Mouse (Mus musculus) ES-E14 (cell line): ENCODE results near the gene Atp6v1e2. TPM values are rescaled to one million over a fixed set of nuclear protein-coding genes. Genes with fewer than 3 reads are reported as not detected.

Experiments
- DNase-seq: peaks from one replicate; pipeline ENCODE4 v3.0.0-alpha.2; 2013; ENCODE audit warnings: low read depth, low spot score
- H3K27ac ChIP-seq: 2 replicates; pipeline ENCODE4 v1.5.1; 2012; ENCODE audit warnings: low read depth, mild to moderate bottlenecking, low read length, moderate library complexity, mixed read lengths; ENCODE audit not compliant: poor library complexity, insufficient read depth, severe bottlenecking
- H3K36me3 ChIP-seq: 2 replicates; pipeline ENCODE4 v1.6.1; 2012; ENCODE audit warnings: mild to moderate bottlenecking, low read length, moderate library complexity, mixed read lengths; ENCODE audit not compliant: control insufficient read depth, poor library complexity, insufficient read depth, severe bottlenecking
- H3K4me1 ChIP-seq, 2 experiments: fragments of 150-350 bp in 1 of 2; sonication (generic) in 1 of 2; 2 replicates each; pipeline ENCODE4 v1.6.1; 2012; ENCODE audit warnings: low read length in 2 of 2, mild to moderate bottlenecking in 1 of 2, mixed read lengths in 1 of 2; ENCODE audit not compliant: control insufficient read depth in 2 of 2, insufficient read depth in 2 of 2, poor library complexity in 1 of 2
- H3K4me3 ChIP-seq, 2 experiments: fragments of 150-350 bp in 1 of 2; sonication (generic) in 1 of 2; 2 replicates each; pipeline ENCODE4 v1.5.1; 2012; ENCODE audit warnings: low read length in 2 of 2, low read depth in 1 of 2, mild to moderate bottlenecking in 1 of 2, mixed read lengths in 1 of 2; ENCODE audit not compliant: insufficient read depth in 1 of 2, poor library complexity in 1 of 2, severe bottlenecking in 1 of 2
- H3K9ac ChIP-seq: 2 replicates; pipeline ENCODE4 v1.6.1; 2012; ENCODE audit warnings: low read depth, mild to moderate bottlenecking, low read length, mixed read lengths; ENCODE audit not compliant: poor library complexity, insufficient read depth, severe bottlenecking
- H3K9me3 ChIP-seq: fragments of 150-350 bp; sonication (generic); 2 replicates; pipeline ENCODE4 v1.6.1; 2012; ENCODE audit warnings: low read depth, mild to moderate bottlenecking, low read length; ENCODE audit not compliant: control insufficient read depth, insufficient read depth
- CHD2 ChIP-seq: IDR thresholded peaks from 2 replicates; pipeline ENCODE4 v1.6.1; 2014; ENCODE audit warnings: mild to moderate bottlenecking, low read depth, low read length, inconsistent platforms
- HCFC1 ChIP-seq: IDR thresholded peaks from 2 replicates; pipeline ENCODE4 v1.6.1; 2012; ENCODE audit warnings: low read length, inconsistent platforms, borderline replicate concordance; ENCODE audit not compliant: insufficient read depth
- MAFK ChIP-seq: IDR thresholded peaks from 2 replicates; pipeline ENCODE4 v1.6.1; 2014; ENCODE audit warnings: mild to moderate bottlenecking, low read depth, low read length, inconsistent platforms; ENCODE audit not compliant: insufficient read depth
- ZC3H11A ChIP-seq: IDR thresholded peaks from 2 replicates; pipeline ENCODE4 v1.6.1; 2012; ENCODE audit warnings: low read depth, mild to moderate bottlenecking, inconsistent platforms, low read length, borderline replicate concordance
- ZNF384 ChIP-seq: IDR thresholded peaks from 2 replicates; pipeline ENCODE4 v1.6.1; 2012; ENCODE audit warnings: low read depth, low read length, inconsistent platforms
- in situ Hi-C, 2 experiments: fragments of 600-800 bp; cut with MboI; formaldehyde crosslinking; loops; one replicate each; pipeline ENCODE4 v1.15.1; 2025; ENCODE audit warnings: low sequenced_read_pairs in 2 of 2, inconsistent platforms in 1 of 2; ENCODE audit not compliant: unreplicated experiment in 2 of 2
- total RNA-seq: library from RNA; depleted of rRNA; stranded (reverse); fragments of 300-350 nt; gene quantifications from 2 replicates; pipeline ENCODE4 v1.2.3, GENCODE M21; 2012; rRNA removed

Gene Atp6v1e2
- total RNA-seq, 1 experiment: not detected

DNA sequence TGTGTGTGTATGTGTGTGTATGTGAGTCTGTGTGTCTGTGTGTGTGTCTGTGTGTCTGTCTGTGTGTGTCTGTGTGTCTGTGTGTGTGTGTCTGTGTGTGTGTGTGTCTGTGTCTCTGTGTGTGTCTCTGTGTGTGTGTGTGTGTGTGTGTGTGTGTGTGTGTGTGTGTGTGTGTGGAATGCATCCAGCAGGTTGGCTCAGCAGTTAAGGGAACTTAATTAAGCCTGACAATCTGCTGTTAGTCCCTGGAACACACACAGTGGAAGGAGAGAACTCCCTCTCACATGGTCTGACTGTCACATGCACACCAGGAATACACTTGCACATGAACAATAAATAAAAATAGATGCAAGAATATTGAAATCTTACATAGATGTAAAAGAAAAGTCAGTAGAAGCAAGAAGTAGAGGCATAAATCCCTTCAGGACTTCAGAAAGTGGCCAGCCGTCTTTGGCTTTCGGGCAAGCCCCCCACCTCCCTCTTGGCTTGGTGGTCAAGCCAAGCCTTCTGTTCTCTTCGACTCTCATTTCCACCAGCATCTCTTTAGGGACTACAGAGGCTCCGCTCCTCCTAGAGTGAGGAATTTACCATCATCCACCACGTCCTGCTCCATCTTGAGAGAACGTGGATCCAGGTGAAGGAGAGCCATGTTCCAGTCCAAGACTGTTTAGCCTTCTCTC lies 50.1 kb downstream of the Atp6v1e2 start:
- Histone ChIP-seq H3K9me3 (no peaks in the 10 kb centered on the region), H3K9ac (no peak overlapping the region), H3K4me3 (no peak overlapping the region), H3K4me1 (no peaks in the 10 kb centered on the region), H3K27ac (no peak overlapping the region), H3K36me3 (no peaks in the 10 kb centered on the region)
- in situ Hi-C loops: no loop called here
- DNase-seq: no peak
- TF ChIP-seq MAFK (no peak), CHD2 (no peak), ZNF384 (no peak), HCFC1 (no peak)

DNA sequence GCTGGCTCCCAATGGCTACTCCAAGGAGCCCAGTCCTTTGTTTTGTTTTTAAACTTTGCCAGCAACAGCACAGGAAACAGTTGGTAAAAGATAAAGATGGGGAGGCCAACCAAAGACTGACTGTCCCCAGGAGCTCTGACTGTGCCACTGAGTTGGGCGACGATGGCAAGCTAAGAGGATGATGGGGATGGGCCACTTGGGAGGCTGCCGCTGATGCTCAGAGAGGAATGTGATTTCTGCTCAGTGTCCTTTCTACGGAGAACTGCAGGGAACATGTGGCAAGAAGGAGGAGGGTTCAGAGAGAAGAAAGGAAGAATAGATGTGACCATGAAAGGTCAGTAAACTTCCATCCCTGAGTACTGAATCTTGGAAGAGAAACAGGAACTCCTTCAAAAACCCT lies 52.5 kb downstream of the Atp6v1e2 start:
- Histone ChIP-seq H3K27ac (no peak overlapping the region), H3K4me1 (no peaks in the 10 kb centered on the region), H3K9me3 (no peaks in the 10 kb centered on the region), H3K36me3 (no peaks in the 10 kb centered on the region), H3K9ac (no peak overlapping the region), H3K4me3 (no peak overlapping the region)
- in situ Hi-C loops: no loop called here
- no peak for DNase-seq
- no peak for TF ChIP-seq ZNF384
- no peak for TF ChIP-seq HCFC1
- TF ChIP-seq CHD2: no peak
- TF ChIP-seq ZC3H11A: no peak
- TF ChIP-seq MAFK: no peak

Other genes with a start within 250 kb of the Atp6v1e2 start
- gene Epas1, start 194.2 kb downstream of the Atp6v1e2 start, total RNA-seq: 9.5 and 9.6 TPM in 2 replicates
- not detected in 2 replicates for gene Tmem247, start 30.5 kb downstream of the Atp6v1e2 start, total RNA-seq
- 5.9 and 7.6 TPM in 2 replicates for gene Rhoq, start 15.2 kb upstream of the Atp6v1e2 start, total RNA-seq
- gene Pigf, start 77.5 kb upstream of the Atp6v1e2 start, total RNA-seq: 74.4 and 74.8 TPM in 2 replicates
- gene Cript, start 77.7 kb upstream of the Atp6v1e2 start, total RNA-seq: 23.5 and 35.4 TPM in 2 replicates
- gene Socs5, start 159.8 kb upstream of the Atp6v1e2 start, total RNA-seq: 4.0 and 7.4 TPM in 2 replicates